Mouse (Mus musculus) embryonic facial prominence, embryonic 11.5 days (tissue): ENCODE measurements at regions not wholly inside any gene's neighbourhood (a gene's known extent, or its start where the extent isn't known, plus 50 kb on each side); places are given as distances from the start of the nearest gene placed in this dataset.

Experiments
- ATAC-seq: fragments of 200-750 bp; cut with Nextera tagmentation; replicated peaks from 2 replicates; pipeline ENCODE4 v1.8.0; 2017; ENCODE audit warnings: low read depth; ENCODE audit not compliant: insufficient number of reproducible peaks, low FRiP score, low TSS enrichment
- DNase-seq: peaks from one replicate; pipeline ENCODE4 v3.0.0-alpha.2; 2015; ENCODE audit warnings: low spot score
- H3K27ac ChIP-seq: fragments of 300-500 bp; sonication (generic); replicated peaks from 2 replicates; pipeline ENCODE4 v1.5.1; 2014; ENCODE audit warnings: mild to moderate bottlenecking, low read depth, low read length, control low read depth
- H3K27me3 ChIP-seq: fragments of 300-500 bp; sonication (generic); 2 replicates; pipeline ENCODE4 v1.6.1; 2014; ENCODE audit warnings: mild to moderate bottlenecking, low read length, moderate library complexity, mixed read lengths; ENCODE audit not compliant: control insufficient read depth, insufficient read depth
- H3K36me3 ChIP-seq: fragments of 300-500 bp; sonication (generic); replicated peaks from 2 replicates; pipeline ENCODE4 v1.6.1; 2014; ENCODE audit warnings: low read depth, mild to moderate bottlenecking, low read length, moderate library complexity, mixed read lengths; ENCODE audit not compliant: control insufficient read depth, insufficient read depth
- H3K4me1 ChIP-seq: fragments of 300-500 bp; sonication (generic); 2 replicates; pipeline ENCODE4 v1.6.1; 2014; ENCODE audit warnings: low read length, mixed read lengths; ENCODE audit not compliant: control insufficient read depth, insufficient read depth
- H3K4me2 ChIP-seq: fragments of 300-500 bp; sonication (generic); 2 replicates; pipeline ENCODE4 v1.6.1; 2014; ENCODE audit warnings: low read depth, mild to moderate bottlenecking, control low read depth, low read length, moderate library complexity
- H3K4me3 ChIP-seq: fragments of 300-500 bp; sonication (generic); 2 replicates; pipeline ENCODE4 v1.5.1; 2014; ENCODE audit warnings: low read depth, low read length, control low read depth
- H3K9ac ChIP-seq: fragments of 300-500 bp; sonication (generic); replicated peaks from 2 replicates; pipeline ENCODE4 v1.6.1; 2014; ENCODE audit warnings: mild to moderate bottlenecking, control low read depth, low read length
- H3K9me3 ChIP-seq: fragments of 300-500 bp; sonication (generic); replicated peaks from 2 replicates; pipeline ENCODE4 v1.6.1; 2016; ENCODE audit warnings: mild to moderate bottlenecking, low read length, inconsistent platforms, mixed read lengths; ENCODE audit not compliant: control insufficient read depth
- WGBS: fragments of 180-500 bp; shearing (Covaris S2); extraction: QIAGEN DNeasy Blood & Tissue Kit; methylation state at CpG from one replicate; pipeline ENCODE4 v1.1.7; 2014; 5-methylcytosine and 5-hydroxymethylcytosine counted together

GRCm38 (mm10) chr4:12538043-12538442, 366.2 kb upstream of the Fam92a start:
- Histone ChIP-seq H3K9ac (no peak overlapping the region), H3K4me3 (no peak overlapping the region), H3K4me1 (no peaks in the 10 kb centered on the region), H3K9me3 (no peaks in the 10 kb centered on the region), H3K4me2 (no peak overlapping the region), H3K27ac (no peak overlapping the region), H3K27me3 (no peaks in the 10 kb centered on the region), H3K36me3 (no peaks in the 10 kb centered on the region)
- DNase-seq = no peak
- 74% methylated on average over 5 of the region's 5 CpGs for WGBS
- ATAC-seq = no peak

GRCm38 (mm10) chr4:12534151-12534550, 362.3 kb upstream of the Fam92a start:
- Histone ChIP-seq H3K4me1 (no peaks in the 10 kb centered on the region), H3K4me3 (no peak overlapping the region), H3K4me2 (no peak overlapping the region), H3K9me3 (no peaks in the 10 kb centered on the region), H3K9ac (no peak overlapping the region), H3K27ac (no peak overlapping the region), H3K27me3 (no peaks in the 10 kb centered on the region), H3K36me3 (no peaks in the 10 kb centered on the region)
- ATAC-seq (no peak), DNase-seq (no peak)
- 24% methylated on average over 2 of the region's 2 CpGs for WGBS

- peak; percentile 12 for DNase-seq
- ATAC-seq = no peak
- Histone ChIP-seq H3K4me1 (no peaks in the 10 kb centered on the region), H3K36me3 (no peaks in the 10 kb centered on the region), H3K4me2 (no peak overlapping the region), H3K27ac (no peak overlapping the region), H3K27me3 (no peaks in the 10 kb centered on the region), H3K4me3 (no peak overlapping the region), H3K9ac (no peak overlapping the region), H3K9me3 (no peaks in the 10 kb centered on the region)
- WGBS = 59% methylated on average over 4 of the region's 4 CpGs
Measured at GRCm38 (mm10) chr4:12532961-12533360, 361.1 kb upstream of the Fam92a start.

DNA sequence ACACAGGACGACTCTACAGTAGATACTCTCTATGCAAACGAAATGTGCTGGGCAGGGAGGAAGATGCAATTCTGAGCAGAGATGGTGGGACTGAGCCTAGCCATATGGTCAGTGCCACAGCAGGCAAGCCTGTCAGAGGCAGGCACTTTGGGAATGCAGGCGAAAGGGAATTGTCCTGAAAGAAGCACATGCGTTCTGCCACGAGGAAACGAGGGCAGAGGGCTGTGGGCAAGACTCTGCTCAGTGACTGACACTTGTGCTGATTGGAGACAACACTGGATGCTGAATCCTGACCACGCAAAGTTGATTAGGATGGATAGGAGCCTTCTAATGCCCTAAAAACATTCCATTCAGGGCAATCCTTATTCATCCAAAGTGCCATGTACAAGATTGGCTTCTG, 350.5 kb upstream of the Fam92a start:
- Histone ChIP-seq H3K9me3 (no peaks in the 10 kb centered on the region), H3K4me2 (no peak overlapping the region), H3K27ac (no peak overlapping the region), H3K9ac (no peak overlapping the region), H3K36me3 (no peaks in the 10 kb centered on the region), H3K27me3 (no peaks in the 10 kb centered on the region), H3K4me1 (no peaks in the 10 kb centered on the region), H3K4me3 (no peak overlapping the region)
- ATAC-seq (no peak), DNase-seq (no peak)
- 65% methylated on average over 7 of the region's 7 CpGs for WGBS

DNA sequence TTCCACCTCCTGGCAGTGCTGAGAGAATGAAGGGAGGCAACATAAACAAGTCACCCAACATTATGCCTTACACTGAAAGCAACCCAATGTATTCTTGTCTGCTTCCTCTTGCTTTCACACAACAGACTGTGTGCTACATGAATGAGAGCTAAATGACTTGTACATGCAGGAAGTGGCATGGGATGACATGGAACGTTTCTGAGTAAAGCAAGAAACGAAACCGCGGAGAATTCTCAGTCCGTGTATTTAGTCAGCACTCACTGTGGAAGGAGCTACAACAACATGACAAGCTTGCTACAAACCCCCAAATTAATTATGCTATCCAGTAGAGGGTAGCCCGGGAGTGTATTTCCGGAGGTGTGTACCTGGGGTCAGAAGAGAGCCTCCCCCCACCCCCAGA, 349.4 kb upstream of the Fam92a start:
- Histone ChIP-seq H3K4me3 (no peak overlapping the region), H3K36me3 (no peaks in the 10 kb centered on the region), H3K4me2 (no peak overlapping the region), H3K9ac (no peak overlapping the region), H3K9me3 (no peaks in the 10 kb centered on the region), H3K27me3 (no peaks in the 10 kb centered on the region), H3K4me1 (no peaks in the 10 kb centered on the region), H3K27ac (no peak overlapping the region)
- DNase-seq = no peak
- no peak for ATAC-seq
- WGBS = 88% methylated on average over 7 of the region's 7 CpGs

GRCm38 (mm10) chr4:12516497-12516896, 344.7 kb upstream of the Fam92a start:
- no peaks in the 10 kb centered on the region for H3K9me3 ChIP-seq
- ATAC-seq (no peak), DNase-seq (no peak)
- H3K27me3 ChIP-seq = no peaks in the 10 kb centered on the region
- H3K27ac ChIP-seq = no peak overlapping the region
- H3K4me3 ChIP-seq = no peak overlapping the region
- no peaks in the 10 kb centered on the region for H3K36me3 ChIP-seq
- H3K9ac ChIP-seq = no peak overlapping the region
- no peak overlapping the region for H3K4me2 ChIP-seq
- H3K4me1 ChIP-seq = no peaks in the 10 kb centered on the region
- 91% methylated on average over 10 of the region's 10 CpGs for WGBS

DNA sequence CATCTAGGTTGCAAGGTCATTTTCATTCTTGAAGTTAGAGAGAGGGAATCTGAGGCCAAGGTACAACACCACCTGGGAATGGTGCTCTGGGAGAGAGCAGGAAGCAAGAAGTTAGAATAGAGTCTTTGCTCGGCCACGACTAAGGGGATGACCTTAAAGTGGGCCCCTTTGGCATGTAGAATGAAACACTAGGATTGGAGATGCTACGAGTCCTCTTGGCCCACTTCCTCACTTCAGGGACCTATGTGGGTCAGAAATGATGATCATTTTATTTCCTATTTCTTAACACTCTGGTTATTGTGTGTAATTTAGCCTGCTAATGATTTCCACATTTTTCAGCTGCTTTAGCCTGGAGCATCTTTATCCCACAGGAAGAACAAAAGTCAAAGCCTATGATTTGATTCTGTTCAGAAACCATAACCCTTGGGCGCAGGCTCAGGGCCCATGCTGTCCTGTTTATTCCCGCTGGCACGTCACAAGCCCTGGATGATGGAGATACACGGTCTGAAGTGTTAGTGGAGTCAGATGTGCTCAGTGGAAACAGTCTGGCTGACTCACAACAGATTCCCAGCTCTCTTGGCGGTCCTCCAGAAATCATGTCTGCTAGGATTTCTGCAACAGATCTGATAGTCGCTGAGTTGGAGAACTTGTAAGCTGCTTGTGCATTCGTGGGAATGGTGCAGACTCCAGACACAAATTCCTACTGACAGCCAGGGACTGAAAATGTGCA, 340.0 kb upstream of the Fam92a start:
- DNase-seq = peak; percentile 38
- Histone ChIP-seq H3K4me2 (no peak overlapping the region), H3K4me1 (no peaks in the 10 kb centered on the region), H3K27ac (no peak overlapping the region), H3K9ac (no peak overlapping the region), H3K27me3 (no peaks in the 10 kb centered on the region), H3K9me3 (no peaks in the 10 kb centered on the region), H3K36me3 (no peaks in the 10 kb centered on the region), H3K4me3 (no peak overlapping the region)
- 55% methylated on average over 10 of the region's 10 CpGs for WGBS
- ATAC-seq = no peak

GRCm38 (mm10) chr4:12506851-12507551, 335.2 kb upstream of the Fam92a start:
- H3K4me1 ChIP-seq = no peaks in the 10 kb centered on the region
- H3K9me3 ChIP-seq = no peaks in the 10 kb centered on the region
- no peak overlapping the region for H3K4me3 ChIP-seq
- H3K4me2 ChIP-seq = no peak overlapping the region
- ATAC-seq (no peak), DNase-seq (no peak)
- no peaks in the 10 kb centered on the region for H3K36me3 ChIP-seq
- no peak overlapping the region for H3K27ac ChIP-seq
- H3K27me3 ChIP-seq = no peaks in the 10 kb centered on the region
- H3K9ac ChIP-seq = no peak overlapping the region
- WGBS = 44% methylated on average over 8 of the region's 8 CpGs
